Mouse (Mus musculus): Measurements from ENCODE around the gene Taf6l.

The Taf6l gene

DNA sequence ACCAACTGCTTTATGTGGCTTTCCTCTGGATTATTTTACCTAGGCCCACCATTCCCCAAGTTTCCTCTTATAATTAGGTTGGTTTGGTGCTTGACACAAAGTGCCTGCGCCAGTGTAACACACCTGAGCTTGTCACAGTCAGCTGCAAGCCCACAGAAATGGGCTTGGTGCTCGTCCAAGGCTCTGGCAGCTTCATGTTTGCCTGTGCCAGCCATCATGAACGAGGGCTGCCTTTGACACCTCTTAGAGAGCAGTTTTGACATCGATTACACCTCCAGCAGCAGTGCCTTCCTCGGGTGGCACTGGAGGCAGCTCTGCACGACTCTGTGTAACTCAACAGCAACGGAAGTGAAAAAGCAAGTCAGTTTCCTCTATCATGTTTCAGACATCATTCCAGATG, 4.0 kb upstream of the Taf6l start:
- no peak for DNase-seq (ENCODE audit: low read depth, low spot score)

DNA sequence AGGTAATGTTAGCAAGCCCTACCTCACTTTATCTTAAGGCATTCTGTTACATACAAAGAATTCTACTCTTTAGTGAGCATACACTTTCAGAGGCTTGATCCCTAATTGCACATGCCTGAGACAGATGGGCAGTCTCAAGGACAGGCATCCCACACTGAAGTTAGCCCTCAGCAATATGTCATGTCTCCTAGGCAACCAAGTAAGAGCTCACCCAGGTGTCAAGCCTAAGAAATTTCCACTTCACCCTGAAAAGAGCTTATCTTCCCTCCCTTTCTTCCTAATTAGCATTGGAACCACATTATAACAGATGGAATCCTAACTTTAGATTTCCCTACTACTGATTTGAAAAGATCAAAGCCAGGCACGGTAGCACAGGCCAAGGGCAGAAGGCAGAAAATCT, 3.0 kb upstream of the Taf6l start:
- DNase-seq (ENCODE audit: low read depth, low spot score), result no peak

DNA sequence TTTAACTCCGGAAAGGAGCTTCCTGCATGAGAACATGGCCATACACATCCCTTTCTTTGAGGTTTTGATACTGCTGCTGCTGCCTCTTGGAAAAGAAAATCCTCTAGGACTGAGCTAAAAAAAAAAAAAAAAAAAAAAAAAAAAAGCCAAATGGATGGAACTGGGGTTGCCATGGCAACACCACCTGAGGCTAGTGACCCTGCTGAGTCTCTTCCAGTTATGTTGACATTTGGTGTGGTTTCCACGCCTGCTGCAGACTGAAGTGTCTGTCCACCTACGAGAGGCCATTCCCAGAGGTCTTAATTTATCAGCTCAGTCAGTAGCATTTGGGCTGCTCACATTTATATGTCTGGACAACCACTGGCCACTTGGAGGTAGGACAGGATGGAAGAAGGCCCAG, 2.3 kb upstream of the Taf6l start:
- no peak for DNase-seq (ENCODE audit: low read depth, low spot score)

DNA sequence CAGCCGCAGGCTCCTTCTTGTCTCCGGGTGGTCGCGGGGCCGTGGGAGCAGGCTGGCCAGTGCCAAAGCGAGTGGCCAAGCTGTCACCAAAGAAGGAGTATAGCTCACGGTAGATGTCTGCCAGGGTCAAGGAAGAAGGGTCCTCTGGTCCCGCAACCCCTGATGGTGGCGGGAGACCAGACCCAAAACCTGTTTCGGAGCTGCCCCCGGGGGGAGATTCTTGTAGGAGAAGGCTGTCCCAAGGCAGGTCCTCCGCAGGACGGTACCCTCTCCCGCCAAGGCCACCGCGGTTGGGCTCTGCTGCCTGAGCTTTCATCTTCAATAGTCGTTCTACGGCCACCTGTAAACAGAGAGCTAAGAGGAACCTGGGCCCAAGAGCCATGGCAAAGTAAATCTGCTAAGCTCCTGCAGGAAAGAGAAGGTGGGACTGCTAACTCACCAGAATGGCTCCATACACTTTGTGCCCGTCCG, 11.2 kb downstream of the Taf6l start:
- DNase-seq (ENCODE audit: low read depth, low spot score), result peak; percentile 54

DNA sequence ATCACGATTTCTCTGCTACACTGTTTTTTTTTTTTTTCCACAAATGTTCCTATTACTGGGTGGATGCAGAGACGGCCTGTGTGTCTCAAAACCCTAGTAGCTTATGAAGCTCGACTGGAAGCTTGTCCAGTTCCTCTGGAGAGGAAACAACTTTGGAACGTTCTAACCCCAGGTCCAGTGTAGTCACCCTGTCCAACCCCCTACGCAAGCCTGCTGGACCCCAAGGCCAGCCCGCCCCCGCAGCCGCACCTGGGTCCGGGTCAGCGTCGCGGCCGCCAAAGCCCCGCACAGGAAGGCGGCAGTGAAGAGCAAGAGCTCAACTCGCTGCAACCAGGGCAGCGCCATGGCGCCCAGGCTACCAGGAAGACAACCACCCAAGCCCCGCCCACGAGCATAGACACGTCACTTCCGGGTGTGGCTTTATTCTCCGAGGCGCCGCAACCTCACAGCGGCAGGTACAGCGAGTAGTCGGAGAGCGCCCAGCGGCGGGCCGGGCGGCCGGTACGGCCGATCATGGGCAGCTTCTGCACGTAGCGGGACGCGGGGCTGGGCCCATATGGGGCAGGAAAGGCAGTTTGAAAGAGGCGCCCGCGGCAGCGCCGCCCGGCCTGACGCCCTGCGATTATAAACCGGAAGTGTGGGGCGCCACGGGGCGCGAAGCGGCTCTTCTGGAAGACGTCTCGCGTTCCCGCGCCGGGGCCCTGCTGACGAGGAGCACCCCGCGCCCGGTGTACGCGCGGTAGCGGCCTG, 12.0 kb downstream of the Taf6l start, which contains the start of gene Tmem179b:
Gene Tmem179b (minus strand): TSS at position 382 of the 750 bp plus-strand sequence.
- peak; percentile 96 for DNase-seq (ENCODE audit: low read depth, low spot score)

DNA sequence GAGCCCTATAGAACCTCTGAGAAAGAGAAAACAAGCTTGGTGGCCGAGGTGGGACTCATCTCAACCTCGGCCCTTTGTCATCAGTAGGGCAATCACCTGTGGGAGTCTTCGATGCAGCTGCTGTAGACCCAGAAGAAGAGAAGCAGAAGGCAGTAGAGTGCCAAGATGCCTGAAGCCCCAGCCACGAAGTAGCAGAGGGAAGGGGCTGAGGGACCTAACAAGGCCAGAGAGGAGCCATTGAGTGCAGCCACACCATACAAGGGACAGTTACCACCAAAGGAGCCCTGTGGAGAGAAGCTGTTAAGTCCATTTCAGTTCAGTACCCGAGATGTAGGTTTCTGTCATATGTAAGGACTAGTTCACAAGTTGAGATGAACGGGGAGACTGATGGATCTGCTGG, 12.8 kb downstream of the Taf6l start:
- DNase-seq (ENCODE audit: low read depth, low spot score), result peak; percentile 38

DNA sequence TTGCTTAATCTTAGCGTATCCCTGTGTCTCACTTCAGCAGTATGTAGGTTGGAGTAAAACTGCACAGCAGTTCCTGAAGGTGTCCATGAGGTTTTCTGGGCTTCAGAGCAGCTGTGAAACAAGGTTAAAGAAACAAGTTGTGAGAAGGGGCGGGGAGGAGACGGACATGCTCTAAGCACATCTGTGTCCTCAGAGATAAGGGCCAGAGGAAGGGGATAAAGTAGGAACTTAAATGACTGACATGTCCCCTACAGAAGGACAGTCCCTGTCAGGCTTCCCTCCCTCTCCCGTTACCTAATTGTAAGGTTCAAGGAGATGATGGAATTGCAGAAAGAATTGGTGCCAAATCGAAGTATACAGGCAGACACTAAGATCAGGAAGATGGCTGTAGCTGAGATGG, 13.2 kb downstream of the Taf6l start:
- DNase-seq (ENCODE audit: low read depth, low spot score), result no peak

DNA sequence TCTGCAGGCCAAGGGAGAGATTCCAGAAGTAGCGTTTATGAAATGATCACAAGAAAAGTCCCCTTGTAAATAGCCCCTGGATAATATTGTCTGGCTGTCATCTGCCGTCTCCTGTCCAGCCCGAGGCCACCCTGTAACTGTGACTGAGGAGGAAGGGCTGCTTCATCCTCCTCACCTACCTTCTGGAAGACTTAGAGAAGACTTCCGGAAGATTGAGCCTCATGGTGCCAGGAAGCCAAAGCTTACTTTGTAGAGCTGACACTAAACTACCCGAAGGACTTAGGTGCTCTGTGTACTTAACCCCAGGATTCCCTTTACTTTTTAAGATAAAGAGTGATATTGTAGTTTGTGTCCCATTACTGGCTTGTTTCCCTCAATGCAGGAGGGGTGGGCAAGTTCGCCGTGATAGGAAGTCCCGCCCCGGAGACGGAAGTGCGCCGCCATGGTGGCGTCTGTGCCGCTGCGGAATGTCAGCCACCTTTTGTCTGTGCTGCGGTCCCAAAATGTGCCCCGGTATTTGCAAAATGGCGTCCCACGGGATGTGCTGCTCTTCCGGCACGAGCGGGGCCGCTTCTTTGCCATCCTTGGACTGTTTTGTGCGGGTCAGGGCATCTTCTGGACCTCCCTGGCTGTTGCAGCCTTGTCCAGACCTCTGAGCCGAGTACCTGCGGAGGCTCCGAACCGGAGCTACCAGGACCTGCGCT, 15.5 kb downstream of the Taf6l start, which contains the start of gene Tmem223:
Gene Tmem223 (plus strand): TSS at position 430 of the 704 bp plus-strand sequence.
- no peak for DNase-seq (ENCODE audit: low read depth, low spot score)

DNA sequence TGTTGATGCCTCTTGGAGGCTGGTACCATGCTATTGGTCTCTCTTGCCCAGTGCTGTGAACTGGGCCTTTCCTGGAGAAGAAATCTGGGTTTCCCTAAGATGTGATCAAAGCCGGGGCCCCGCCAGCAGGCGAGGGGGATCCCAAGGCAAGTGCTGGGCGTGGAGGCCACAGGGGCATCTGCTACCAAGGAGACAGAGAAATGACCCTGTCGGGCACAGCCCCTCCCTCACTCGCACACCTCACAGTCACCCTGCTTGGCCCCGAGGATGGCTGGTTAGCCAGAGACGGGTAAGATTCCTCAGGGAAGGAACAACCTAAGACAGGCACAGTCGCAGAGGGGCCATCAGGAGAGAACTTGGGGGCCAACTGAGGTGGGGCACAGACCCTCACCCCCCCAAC, 20.7 kb downstream of the Taf6l start:
- DNase-seq (ENCODE audit: low read depth, low spot score), result no peak

DNA sequence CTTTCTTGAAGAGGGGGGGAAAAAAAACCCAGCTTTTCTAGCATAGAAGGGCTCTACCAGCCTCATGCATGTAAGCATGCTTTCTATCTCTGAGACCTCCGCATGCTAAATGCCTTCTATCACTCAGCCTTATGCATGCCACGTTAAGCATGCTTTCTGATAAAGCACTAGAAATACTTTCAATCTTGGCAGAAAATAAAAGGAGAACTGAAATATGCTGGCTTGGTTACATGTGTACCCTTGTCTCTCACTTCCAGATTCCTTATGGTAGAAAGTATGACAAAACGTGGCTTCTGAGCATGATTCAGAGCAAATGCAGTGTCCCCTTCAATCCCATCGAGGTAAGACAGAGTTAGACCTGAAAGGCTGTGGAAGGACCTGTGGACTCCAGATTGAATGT, 22.9 kb downstream of the Taf6l start:
- no peak for DNase-seq (ENCODE audit: low read depth, low spot score)

DNA sequence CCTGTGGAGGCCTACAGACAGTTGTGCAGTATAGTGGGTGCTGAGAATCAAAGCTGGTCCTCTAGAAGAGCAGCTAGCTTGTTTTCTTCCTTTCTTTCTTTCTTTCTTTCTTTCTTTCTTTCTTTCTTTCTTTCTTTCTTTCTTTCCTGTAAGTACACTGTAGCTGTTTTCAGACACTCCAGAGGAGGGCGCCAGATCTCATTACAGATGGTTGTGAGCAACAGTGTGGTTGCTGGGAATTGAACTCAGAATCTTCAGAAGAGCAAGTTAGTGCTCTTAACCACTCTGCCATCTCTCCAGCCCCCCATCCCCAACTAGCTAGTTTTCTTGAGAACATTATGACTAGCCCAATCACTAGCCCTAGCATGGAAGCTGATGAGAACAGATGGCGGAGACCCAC, 25.5 kb downstream of the Taf6l start:
- no peak for DNase-seq (ENCODE audit: low read depth, low spot score)

DNA sequence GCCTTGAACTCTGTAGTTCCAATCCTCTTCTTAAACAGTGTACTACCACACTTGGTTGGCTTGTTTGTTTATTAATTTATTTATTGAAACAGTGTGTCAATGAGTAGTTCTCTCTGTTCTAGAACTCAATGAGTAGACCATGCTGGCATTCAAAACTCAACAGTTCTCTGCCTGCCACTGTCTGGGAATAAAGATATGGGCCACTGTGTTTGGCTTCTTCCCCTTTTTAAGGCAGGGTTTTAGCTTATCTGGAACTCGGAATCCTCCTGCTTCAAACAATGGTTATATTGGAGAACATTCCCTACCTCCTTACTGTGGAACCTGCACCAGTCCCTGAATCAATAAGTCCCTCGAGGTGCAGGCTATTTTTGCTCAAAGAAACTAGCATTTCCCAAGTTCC, 27.3 kb downstream of the Taf6l start:
- no peak for DNase-seq (ENCODE audit: low read depth, low spot score)

DNA sequence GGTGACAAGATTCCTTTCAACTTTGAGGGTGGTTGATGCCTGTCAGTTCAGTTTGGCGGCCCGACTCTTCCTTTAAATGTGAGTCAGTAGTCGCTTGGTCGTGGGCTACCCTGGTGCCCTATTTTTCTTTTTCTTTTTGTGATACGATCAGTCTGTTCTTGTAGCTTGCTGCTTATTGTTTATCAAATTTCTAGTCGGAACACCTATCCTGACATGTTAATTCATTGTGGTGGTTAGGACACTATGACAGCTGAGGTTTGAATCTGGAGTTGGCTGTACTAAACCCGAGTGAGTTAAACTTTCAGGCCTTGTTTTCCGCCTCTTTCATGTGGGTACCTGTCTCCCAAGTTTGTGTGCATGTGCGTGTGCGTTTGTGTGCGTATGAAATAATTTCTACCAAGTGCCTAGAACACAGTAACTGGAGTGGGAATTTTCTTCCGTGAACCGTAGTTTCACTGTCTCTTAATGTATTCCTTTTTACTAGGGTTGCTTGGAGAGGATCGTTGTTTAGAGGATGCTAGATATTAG, 28.7 kb downstream of the Taf6l start:
- no peak for DNase-seq (ENCODE audit: low read depth, low spot score)

DNA sequence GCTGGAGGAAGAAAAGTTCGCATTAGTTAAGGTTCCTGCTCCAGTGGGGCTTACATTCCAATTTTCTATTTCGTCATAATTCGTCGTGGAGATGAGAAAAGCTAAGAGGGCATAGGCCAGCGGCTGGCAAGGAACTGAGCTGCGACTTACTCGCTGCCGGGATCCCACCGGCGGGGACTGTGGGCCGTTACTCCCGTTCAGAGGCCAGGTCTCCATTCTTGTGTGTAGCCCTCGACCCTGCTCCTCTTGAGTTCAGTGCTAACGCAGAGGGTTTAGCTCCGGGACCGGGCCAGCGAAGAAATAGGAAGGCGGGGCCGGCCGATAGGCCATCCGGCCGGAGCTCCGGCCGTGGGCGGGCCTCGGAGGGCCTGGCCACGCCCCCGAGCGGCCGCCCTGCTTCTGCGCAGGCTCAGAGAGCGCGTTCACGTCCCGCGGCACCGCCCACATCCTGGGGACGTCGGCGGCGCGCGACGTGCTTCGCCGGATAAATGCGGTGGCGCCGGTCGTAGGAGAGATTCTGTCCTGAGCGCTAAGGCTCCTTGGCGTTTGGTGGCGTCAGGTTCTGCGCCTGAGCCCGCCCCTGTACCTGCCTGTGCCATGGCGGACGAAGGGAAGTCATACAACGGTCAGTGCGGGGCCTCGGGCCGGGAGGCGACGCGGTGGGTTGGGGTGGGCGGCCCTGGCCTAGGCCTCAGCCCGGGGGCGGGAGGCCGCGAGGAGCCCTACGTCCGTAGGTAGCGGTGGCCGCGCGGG, 29.4 kb downstream of the Taf6l start, which contains the start of gene Nxf1:
Gene Nxf1 (plus strand): TSS at position 439 of the 753 bp plus-strand sequence.
- peak; percentile 98 for DNase-seq (ENCODE audit: low read depth, low spot score)

DNA sequence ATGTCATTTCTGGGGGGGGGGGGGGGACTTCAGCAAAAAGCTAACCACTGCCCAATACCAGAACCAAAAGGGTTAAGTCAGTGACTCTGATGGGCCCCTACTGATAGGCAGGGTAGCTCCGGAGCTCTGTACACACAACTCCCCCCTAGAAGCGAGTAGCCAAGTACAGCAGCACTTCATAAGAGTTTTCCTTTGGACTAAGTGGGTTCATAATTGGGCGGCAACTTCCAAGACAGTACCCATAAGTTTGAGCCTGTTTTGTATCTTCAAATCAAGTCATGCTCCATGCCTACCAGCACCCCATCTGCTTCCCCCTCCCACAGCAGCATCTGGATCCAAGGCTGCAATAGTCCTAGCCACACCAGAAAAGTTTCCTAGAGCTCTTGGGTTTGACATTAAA, 30.6 kb downstream of the Taf6l start:
- DNase-seq (ENCODE audit: low read depth, low spot score), result no peak

DNA sequence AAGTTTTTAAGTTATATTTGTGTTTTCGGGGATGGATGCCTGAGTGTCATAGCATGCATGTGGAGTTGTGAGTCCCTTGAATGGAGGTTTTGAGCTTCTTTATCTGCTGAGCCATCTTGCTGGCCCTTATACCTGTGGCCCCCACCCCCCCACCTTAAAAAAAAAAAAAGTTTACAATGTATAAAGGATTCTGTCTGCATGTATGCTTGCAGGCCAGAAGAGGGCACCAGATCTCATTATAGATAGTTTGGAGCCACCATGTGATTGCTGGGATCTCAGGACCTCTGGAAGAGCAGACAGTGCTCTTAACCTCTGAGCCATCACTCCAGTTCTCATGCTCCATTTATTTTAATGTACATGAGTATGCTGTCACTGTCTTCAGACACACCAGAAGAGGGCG, 38.8 kb downstream of the Taf6l start:
- no peak for DNase-seq (ENCODE audit: low read depth, low spot score)

DNA sequence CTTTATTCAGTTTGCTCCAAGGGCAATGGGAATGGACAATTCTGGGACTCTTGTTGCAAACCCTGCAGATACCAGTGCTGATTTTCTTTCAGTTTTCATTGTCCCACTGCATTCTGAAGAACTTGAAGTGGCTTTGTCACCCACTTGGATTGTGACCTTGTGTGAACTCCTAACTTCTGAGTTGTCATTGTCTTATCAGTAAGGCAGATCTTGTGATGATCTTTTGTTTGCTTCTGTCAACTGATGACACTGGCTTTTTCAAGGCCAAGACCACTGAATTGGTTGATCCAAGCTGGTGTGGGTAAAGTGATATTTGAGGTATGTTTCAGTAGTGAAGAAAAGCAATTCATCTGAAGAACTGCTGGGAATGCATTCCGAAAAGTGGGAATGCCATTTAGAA, 40.8 kb downstream of the Taf6l start:
- DNase-seq (ENCODE audit: low read depth, low spot score), result no peak

DNA sequence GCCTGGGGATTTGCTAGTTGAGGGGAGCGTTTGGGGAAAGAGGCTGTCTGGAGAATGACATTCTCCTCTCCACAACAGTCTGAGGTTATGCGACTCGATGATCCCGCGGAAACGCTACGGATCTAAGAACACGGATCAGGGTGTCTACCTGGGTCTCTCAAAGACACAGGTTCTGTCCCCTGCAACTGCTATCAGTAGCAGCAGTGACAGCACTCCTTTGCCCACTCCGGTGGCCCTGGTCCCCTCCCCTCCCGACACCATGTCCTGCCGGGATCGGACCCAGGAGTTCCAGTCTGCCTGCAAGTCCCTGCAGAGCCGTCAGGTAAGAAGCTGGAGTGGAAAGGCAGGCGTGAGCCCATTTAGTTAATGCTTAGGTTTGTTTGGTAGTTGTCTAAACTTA, 44.0 kb downstream of the Taf6l start:
- no peak for DNase-seq (ENCODE audit: low read depth, low spot score)

DNA sequence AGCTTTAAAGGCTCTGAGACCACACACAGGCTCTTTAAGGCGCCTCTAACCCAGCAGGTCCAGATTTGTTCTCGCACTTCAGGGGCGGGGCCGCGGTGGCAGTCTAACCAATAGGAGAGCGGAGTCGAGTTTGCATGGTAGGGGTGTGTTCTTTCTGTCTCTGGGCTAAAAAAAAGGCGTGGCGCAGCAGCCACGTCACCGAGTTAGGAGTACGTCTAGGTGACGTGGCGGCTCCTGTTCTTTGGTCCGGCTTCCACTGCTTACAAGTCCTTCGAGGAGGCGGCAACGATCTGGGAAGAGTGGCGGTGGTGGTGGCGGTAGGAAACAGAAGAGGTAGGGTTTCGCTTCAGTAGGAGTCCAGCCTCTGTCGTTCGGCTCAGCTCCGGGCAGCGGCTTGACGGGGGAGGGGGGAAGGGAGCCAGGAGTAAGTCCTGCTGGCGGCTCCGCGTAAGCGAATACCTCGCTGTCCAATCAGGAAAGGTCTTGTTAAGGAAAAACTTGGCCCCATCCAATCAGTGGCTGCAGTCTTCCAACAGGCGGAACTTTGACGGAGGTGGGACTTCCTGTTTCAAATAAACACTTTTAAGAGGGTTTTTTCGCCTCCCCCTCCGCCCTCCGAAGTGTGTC, 44.9 kb downstream of the Taf6l start, which contains the start of gene Stx5a:
Gene Stx5a (plus strand): TSS at position 171 of the 627 bp plus-strand sequence.
- peak; percentile 100 for DNase-seq (ENCODE audit: low read depth, low spot score)

DNA sequence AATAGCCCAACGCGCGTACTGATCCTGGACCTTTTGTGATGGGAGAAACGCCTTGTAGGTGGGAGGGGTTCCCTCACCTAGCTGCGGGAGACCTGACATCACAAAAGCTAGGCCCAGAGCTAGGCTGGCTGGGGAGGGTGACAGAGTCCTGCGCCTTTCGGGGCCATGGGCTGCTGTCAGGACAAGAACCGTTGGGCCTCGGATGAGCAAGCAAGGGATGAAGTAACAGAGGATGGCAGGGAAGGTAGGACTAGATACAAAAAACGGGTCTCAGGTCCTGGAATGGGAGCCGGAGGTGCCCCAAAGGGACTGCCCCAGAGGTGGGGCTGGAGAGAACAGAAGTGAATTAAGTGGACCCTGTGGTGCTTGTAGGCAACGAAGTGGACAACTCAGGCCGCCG, 45.6 kb downstream of the Taf6l start, which contains the start of gene 1700092M07Rik:
Gene 1700092M07Rik (plus strand): TSS at position 116 of the 400 bp plus-strand sequence.
- no peak for DNase-seq (ENCODE audit: low read depth, low spot score)

DNA sequence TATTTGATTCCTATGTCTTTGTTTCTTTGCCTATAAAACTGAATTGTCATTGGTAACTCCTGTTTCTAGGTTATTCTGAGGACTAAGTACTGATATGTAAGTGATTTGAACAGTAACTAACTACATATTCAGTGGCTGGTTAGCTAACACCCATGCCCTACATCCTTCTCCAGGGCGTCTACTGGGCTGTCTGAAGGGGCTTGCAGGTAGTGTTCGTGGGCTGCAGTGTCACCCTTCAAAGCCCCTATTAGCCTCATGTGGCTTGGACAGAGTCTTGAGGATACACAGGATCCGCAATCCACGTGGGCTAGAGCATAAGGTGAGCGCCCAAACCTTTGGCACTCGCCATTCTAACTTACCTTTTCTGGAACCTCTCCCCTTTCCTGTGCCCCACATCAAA, 46.6 kb downstream of the Taf6l start:
- DNase-seq (ENCODE audit: low read depth, low spot score), result no peak
